Mouse (Mus musculus): ENCODE measurements at regions not wholly inside any gene's neighbourhood (a gene's known extent, or its start where the extent isn't known, plus 50 kb on each side); places are given as distances from the start of the nearest gene placed in this dataset.

GRCm38 (mm10) chr3:21678734-21679133 lies 397.7 kb upstream of the Tbl1xr1 start:
- TF ChIP-seq CTCF (IDR thresholded peaks at IDR 0.05; ENCODE audit: low read depth) (no peak), EP300 (optimal IDR thresholded peaks at IDR 0.05) (no peak)
